Mouse (Mus musculus): ENCODE results near the gene Cad.

Cad gene

DNA sequence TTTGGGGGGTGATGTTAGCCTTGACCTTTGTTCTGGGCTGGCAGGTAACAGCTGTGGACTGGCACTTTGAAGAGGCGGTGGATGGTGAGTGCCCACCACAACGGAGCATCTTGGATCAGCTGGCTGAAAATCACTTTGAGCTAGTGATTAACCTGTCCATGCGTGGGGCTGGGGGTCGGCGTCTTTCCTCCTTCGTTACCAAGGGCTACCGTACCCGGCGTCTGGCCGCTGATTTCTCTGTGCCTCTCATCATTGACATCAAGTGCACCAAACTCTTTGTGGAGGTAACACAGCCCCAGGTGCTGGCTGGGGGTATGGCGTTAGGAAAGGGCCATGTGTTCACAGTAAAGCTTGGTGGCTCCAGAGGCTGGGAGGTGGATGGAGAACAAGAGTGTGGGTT, 17.2 kb downstream of the Cad start:
- DNase-seq, result no peak

DNA sequence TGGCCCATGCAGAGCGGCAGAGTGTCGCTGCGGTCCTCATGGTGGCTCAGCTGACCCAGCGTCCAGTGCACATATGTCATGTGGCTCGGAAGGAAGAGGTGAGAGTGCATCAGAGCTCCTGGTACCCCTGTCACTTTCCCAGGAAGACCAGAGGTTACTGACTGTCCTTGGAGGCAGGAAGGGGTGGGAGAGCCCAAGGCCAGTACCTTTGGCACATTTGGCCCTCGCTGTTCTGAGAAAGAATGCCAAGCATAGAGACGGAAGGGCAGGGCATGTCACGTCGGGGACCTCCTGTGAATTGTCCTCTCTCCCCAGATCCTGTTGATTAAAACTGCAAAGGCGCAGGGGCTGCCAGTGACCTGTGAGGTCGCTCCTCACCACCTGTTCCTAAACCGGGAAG, 18.6 kb downstream of the Cad start:
- DNase-seq, result no peak

DNA sequence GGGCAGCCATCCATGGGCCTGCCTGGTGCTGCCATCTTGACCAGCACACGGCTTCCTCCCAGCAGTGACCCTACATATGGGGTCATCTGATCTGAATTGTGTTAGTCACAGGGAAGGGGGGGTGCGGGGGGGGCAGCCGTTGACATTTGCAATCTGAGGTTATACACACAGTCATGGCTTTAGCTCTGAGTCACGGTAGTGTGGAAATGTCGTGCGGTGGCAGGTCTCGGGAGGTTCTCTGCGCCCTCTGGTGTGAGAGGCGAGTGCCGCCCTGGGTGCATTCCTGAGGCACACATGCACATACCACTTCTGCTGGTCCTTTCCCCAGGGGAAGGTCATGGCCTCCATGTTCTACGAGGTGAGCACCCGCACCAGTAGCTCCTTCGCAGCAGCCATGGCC, 21.8 kb downstream of the Cad start:
- DNase-seq, result no peak

DNA sequence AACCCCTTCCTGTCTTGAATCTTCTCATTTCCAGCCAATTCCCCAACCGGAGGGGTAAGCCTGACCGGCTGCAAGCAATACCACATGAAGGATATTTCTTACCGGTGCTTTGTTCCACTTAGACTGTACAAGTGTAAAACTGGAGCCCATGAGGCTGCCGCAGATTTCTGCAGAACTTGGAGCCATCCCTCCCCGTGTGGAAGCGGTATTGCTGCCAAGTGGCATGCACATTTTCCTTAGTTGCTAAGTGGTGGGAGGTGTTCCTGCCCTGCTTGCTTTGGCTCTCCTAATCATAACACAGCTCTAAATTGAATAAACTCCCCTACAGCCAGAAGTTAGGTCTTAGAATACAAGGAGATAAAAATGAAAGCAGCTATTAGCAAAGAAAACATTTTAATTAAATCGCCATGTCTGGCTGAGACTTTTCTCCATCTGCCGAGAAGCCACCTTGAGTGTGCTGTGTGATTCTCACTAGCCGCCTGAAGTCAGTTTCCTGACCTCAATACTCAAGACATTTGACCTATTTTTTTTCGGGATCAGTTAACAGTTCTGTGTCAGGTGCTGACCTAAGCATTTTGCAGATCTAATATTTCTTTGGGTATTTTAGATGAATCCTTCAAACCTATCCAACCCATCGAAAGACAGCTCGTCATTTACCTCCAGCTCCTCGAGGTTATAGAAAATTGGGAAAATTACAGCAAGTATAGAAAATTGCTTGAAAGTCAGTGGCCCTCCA, 25.6 kb downstream of the Cad start:
- no peak for DNase-seq

DNA sequence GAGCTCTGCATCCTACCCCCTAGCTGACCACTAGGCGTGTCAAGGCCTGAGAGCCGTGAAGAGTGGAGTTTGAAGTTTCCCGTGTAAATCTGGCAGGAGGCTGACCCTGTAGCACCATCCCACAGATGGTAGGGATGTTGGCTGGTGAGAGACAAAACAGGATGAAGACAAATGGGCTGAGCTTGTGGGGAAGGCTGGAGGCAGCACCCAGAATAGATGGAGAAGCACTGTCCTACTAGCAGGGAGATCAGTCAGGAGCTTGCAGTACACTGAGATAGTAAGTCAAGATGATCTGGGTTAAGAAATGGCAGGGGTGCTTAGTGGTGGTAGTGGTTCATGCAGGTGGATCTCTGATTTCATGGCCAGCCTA, 26.2 kb downstream of the Cad start:
- DNase-seq, result no peak

DNA sequence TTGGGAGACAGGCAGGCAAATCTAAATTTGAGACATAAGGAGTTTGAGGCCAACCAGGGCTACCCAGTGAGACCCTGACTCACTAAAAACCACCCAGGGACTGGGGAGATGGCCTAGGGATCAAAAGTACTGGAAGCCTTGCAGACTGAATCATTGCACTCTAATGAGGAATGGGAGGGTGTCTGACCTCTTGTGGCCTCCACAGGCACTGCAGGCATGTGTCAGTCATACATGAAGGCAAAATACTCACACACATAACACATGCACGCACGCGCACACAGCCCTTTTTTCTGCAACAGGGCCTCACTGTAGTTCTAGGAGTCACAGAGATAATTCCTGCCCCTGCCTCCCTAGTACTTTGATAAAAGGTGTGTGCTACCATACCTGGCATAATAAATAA, 26.8 kb downstream of the Cad start:
- DNase-seq, result peak; percentile 43

DNA sequence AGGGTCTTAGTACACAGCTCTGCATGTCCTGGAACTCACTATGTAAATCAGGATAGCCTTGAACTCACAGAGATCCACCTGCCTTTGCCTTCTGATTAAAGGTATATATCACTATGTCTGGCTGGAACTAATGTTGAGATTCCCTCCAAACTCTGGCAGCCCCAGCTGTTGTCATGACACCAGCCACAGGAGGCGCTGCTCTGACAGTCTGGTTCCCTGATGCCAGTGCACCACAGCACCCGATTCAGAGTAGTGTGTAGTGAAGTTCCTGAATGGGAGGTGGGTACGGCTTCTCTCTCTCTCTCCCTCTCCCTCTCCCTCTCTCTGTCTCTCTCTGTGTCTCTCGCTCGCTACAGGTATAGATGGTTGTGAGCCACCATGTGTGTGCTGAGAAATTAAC, 27.8 kb downstream of the Cad start:
- peak; percentile 68 for DNase-seq

DNA sequence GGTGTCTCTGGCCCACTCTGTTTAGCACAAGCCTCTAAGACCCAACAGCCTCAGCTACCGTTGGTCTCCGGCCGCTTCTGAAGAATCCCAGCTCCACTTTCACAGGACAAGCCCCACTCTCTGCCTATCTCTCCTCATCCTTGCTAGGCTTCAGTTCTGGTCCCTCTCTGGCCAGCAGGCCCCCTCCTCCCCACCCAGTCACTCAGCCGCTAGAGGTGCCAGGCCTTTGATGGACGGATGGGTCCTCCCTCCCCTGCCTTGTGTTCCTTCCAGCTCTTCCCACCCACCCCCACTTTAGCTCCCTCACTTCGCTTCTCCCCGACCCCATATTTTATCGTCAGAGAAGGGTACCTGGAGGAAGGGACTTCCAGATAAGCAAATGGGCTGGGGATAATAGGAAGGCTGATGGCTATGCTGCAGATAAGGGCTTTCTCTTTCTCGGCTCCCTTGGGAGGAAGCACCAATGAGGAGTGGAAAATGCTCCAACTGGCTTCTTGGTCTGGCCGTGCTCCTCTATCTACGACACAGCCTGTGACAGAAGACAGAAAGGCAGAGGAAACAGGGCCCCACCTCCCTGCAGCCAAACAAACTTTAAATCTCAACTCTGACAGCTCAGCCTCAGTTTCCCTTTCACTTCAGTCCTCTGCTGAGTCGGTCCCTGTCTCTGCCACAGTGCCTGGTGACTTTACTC, 28.5 kb downstream of the Cad start:
- DNase-seq, result peak; percentile 19

DNA sequence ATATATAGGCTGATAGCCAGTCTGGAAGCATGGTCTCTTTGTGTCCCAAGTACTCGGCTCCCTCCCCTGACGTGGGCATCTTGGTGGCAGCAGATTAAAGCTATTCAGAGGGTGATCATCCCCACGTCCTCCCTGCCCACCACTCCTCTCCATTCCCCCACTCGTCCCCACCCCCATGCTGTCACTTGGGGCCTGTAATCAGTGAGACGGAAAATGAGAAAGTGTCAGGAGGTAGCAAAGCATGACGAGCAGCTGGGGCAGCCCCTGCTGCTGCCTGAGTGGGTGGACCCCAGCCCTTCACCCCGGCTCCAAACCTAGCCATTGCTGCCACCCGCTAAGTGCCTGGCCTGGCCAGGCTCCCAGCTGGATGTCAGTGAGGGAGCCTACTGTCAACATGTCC, 29.4 kb downstream of the Cad start:
- DNase-seq, result no peak

DNA sequence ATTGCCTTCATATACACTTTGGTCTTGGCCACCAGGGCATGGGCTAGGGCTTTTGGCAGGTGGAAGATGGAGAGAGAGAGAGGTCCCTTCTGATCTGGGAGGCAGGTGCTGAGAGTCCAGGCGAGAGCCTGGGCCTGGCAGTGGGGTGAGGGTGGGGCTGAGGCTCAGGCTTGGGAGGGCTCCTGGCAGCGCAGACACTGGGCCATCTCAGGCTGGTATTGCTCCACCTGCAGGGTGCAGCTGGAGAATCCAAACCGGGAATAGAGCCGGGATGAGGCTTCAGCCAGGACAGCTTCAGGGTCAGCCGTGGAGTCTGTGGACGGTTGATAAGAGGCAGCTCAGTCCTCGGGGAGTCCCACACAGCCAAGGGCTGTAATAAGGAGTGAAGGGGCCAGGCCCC, 32.0 kb downstream of the Cad start:
- no peak for DNase-seq

DNA sequence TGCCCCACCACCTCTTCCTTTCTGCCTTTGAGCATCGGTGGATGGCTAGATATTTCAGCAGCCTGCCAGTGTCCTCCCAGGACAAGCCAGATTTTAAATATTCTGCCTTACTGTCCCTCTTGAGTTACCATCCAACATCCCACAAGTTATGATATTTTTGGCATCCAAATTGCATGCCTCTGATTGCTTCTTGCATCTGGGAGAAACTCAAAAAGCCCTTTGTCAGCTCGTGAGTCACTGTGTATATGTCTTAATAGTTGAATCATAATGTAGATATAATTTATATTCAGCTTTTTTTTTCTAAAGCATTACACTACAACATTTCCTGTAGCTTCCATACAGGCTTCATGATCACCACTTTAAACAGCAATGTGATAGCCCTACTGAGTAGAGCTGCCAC, 32.6 kb downstream of the Cad start:
- DNase-seq, result no peak

DNA sequence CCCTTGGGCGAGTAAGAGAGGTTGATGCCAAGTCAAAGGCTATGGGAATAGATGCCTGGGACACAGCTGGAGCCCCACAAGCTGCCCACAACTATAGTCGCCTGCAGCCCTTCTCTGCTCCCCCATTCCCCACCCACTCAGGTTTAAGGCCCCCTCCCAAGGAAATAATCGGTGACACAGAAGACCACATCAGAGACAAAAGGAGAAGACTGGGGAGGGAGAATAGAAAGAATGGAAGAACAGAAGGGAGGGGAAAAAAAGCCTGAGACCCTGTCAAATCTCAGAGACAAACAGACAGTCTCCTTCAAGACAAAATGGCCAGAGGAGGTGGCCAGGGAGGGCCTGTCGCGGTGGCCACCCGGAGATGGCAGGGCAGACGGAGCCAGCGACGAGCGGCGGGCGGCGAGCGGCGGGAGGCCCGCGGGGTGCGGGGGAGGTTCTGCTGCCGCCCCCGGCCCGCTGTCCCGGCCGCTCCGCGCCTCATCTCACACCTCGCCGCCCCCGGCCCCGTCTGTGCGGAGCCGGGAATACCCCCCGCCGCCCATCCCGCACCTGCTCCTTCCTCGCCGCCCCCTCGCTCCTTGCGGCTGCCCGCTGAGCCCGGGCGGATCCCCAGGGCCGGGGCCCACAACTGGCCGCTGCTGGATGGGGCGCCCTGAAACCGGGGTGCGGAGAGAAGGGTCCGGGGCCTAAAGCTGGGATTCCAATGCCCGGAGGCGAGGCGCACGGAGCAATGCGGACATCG, 37.8 kb downstream of the Cad start:
- no peak for DNase-seq

DNA sequence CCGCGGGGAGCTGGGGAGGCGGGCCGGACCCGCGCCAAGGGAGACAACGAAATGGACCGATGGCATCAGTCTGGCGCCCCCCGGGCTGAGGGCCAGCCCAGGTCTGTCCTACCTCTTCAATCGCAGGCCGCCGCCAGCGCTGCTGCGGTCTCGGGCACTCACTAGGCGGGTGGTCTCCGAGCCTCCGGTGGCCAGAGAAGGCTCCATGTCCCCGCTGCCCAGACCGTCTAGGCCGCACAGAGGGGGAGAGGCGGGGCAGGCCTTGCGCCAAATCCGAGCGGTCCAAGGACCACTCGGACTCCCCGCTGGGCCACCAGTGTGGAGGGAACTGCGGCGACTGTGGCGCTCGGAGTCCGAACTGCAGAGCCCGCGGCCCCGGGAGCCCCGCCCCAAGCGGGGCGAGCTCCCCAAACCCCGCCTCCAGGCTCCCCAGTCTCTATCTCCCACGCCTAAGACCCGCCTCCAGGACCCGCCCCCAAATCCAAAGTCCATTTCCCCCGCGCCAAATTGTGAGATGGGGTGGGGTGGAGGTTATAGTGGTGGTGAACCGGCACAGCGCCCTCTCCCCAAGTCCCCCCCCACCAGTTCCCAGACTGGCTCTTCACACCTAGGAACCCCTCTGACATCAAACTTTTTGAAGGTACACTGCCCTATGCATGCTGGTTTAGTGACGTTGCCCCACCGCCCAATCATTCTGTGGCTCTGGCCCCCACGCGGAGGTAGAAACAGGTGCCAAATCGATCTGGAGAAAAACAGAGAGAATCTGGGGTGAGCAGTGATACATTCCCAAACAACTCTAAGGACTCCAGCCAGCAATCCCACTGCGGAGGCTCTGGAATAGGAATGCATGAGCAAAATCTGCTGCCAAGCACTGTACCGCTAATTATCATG, 38.8 kb downstream of the Cad start:
- peak; percentile 71 for DNase-seq

DNA sequence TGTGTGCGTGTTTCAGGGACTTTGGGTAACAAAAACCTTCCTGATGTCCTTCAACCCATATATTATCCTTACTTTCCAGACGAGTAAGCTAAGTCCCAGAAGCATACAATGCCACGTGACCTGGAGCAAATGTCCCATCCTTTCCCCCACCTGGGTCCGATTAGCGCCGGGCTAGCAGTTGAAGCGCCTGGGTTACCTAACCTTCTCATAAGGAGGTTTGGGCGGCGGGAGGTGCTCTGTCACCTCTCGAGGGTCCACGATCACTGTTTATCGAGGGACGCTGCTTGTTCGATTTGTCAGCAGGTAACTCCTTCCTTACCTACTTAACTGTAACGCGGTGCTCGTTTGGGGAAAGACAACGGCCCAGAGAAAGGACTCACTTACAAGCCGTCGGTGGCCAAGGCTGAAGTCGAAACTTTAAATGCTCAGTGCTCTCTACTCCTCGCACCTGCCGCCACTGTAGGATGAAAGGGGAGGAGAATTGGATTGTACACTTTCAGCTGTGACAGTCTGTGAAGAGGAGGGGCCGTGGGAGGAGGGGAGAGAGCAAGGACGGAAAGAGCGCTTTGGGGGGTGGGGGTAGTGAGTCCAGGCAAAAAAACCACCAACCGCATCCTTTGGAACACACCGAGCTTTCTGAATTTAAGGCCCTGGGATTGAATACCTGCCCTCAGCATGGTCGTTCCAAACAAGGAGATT, 39.7 kb downstream of the Cad start:
- peak; percentile 6 for DNase-seq

DNA sequence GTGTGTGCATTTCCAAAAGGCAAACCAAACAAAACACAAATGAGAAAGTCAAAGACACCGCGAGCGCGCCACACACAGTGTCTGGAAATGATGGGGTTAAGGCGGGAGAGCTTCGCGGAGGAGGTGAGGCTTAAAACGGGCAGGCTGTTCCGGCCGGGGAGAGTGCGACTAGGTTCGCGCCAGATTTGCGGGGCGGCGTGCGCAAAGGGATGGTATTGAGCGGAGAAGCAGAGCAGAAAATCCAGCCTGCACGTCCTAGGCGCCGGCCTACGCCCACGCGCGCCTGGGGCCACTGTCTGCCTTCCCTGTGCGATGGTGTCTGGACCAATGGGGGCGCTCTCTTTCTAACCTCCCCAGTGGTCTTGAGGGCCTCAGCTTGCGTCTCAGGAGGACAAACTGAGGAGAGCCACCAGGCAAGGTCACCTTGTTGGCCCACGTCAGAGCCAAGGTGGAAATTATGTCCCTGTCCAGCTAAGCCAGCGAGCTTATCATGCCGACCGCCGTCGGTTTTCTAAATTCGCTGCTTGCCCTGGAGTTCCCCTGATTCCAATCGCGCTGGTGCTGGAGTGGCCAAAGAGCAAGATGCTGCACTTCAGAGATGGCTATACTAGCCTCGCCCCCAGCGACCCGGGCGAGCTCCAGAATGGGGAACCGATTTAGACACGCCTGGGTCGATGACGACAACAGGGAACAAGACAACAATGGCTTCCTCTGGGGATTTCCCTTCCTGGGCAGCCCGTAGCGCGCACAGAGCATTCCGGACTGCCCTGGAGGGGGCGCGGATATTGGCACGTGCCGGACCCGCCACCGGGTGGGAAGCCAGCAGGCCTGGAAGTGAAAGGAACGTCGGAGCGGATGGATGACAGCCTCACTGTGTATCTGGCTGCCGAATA, 40.5 kb downstream of the Cad start:
- peak; percentile 43 for DNase-seq

DNA sequence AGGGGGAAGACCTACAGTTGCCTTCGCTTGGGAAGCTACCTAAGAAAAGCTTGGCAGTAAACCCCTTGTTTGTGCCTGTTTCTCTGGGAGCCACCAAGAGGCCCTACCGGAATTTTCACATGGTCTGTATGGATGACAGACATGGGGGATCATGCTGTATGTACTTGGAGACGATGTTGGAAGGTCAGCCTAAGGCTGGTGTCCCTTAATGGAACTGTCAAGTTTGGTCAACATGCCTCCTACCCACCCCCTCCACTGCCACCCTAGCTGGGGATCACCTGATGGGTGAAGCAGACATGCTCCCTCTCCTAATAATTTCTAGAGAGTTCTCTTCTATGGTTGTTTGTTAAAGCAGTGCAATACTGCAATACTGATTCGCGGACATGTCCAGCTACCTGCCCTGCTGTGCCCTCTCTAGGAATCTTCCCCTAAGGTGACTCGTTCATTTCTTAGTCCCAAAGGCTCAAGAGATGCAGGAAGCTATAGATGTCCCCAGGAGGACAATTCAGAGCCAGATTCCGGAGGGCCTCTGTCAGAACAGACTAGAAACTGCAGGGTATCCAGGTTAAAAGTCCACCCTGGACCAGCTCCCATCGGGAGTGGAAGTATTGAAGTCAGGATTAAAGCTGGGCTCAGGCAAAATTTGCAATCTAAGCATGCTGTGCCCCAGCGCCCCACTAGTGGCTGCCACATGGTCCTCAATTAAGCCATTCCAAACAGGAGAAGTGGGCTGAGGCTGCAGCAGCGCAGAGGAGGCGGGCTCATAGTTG, 41.3 kb downstream of the Cad start:
- DNase-seq, result no peak

DNA sequence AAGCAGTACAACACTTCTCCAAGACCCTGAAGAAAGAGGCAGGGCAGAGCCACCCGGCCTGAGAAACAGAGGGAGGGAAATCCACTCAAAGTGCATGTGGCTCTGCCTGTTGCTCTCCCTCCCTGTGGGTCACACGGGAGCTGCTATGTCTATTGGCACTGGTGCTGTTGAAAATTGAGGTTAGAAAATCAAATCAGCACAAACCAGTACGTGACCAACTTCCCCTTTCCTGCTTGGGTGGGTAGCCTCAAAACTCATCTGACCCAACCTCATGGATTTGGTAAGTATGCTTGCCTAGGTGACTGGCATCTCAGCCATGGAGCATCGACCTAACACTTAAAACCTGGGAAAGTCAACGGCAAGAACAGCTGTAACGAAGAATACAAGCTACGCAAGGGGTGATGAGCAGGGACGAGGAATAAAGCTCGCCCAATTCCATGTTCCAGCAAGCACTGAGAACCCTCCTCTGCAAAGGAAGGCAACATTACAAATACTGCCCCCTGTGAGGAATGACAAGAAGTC, 51.3 kb downstream of the Cad start, which contains the start of gene Dnajc5g:
Gene Dnajc5g (plus strand): TSS at position 472 of the 522 bp plus-strand sequence.
- no peak for DNase-seq

DNA sequence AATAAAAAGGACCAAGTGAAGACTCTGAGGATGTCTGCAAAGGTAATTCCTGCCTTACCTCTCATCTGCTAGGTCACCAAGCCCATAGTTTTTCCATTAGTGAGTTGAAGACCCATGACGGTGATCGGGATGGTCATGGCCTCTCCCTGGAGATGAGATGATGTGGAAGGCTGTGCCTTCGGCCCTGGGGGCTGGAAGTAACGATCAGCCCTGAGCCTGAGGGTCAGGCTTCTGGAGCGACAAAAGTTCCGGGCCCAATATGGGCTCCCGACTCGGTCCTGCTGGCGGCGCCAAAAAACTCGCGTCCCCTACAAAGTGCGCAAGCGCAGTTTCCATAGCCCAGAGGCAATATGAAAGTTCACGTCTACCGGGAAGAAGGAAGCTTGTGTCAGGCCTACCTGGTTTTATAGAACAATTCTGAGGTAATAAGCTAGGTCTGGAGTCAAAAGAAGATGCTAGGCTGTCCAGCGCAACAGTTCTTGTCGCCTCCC, 53.5 kb downstream of the Cad start, which contains the start of gene Slc30a3:
Gene Slc30a3 (minus strand): TSS at position 238 of the 491 bp plus-strand sequence.
- no peak for DNase-seq

DNA sequence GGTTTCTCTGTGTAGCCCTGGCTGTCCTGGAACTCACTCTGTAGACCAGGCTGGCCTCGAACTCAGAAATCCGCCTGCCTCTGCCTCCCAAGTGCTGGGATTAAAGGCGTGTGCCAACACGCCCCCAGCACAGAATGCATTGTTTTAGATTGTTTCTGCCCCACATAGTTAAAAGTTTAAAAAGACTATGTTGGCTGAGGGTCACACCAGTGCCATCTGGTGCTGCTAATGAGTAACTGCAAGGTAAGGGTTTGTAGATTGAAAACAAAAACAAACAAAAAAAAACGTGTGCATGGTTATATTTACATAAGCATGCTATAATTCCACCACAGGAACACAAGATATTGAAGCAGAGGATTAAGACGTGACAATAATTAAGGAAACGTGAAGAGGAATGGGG, 56.2 kb downstream of the Cad start:
- peak; percentile 11 for DNase-seq

DNA sequence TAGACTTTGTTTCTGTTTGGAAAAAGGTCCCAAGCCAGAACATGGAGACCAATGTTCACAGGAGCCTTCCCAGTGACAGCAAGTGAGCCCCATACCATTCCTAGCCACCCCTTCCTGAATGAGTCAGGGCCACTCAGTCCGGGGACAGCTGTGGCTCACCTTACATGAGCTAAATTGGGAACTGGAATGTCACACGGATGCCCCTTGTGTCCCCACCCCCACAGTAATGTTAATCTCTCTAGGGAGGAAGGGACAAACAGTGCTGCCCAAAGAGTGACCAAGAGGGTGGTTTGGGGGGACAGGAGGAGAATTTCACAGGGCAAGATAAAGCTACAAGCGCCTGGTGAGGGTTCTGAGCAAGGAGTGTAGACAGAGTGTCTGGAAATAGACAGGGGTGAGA, 61.8 kb downstream of the Cad start, which contains the start of gene Trim54:
Gene Trim54 (plus strand): TSS at position 359 of the 400 bp plus-strand sequence.
- DNase-seq, result no peak

Measured in kidney, adult 18-20 months (tissue).